Comparison of ENCODE assay signal across 21 mouse cellular contexts in the genomic region with DNA sequence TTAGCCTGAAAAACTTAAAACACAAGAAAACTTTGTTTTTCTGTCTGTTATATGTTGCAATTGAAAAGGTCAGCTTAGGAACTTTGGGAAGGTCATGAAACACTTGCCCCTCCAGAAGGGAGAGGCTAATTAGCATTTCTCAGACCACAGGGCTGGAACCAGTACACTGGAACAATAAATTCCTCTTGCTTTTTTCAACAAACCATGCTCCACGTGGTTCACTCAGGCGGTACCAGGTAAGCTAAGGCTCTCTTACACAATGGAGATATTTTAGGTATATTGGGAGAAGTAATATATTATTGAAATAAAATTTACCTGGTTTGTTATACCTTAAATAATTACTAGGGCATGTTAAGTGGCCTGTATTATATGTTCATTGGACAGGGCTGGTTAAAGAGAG.
DNase-seq lines count a peak whose midpoint lies in the region; ATAC-seq lines count a peak whose summit lies in the region.
"Had no signal": no experiment of that assay in that cellular context is flagged by ENCODE, and none has a peak within 500 bp of the region (broad histone marks: within the 10 kb centered on the region; RNA-seq: fewer than 3 reads in every experiment).

No protein-coding gene starts in this region.

- H3K4me3 ChIP-seq in kidney, embryonic 16.5 days (ENCODE audit: low read length): no peak overlapping the region
- H3K4me3 ChIP-seq: embryonic facial prominence, embryonic 10.5 days; embryonic facial prominence, embryonic 12.5 days; forebrain, embryonic 13.5 days; forebrain, embryonic 15.5 days had no signal

- DNase-seq in kidney, adult 9 months: peak; percentile 2
- no peak for DNase-seq in kidney, postnatal 14 days
- DNase-seq in kidney, postnatal 25 days: no peak
- DNase-seq in spleen, adult 18-20 months: no peak
- DNase-seq: adrenal gland, adult 8-10 months; adrenal gland, postnatal 14 days; adrenal gland, postnatal 36 days; cerebellum, adult 11-12 months; cerebellum, adult 2 months; cerebellum, adult 9-10 months; cerebellum, postnatal 10 days; cerebellum, postnatal 25 days; forebrain, postnatal 0 days had no signal

- WGBS in kidney, embryonic 16.5 days: 58% methylated on average over 2 of the region's 2 CpGs

- H3K9ac ChIP-seq in kidney, embryonic 16.5 days (replicated peaks; ENCODE audit: low read length): no peak overlapping the region
- H3K9ac ChIP-seq: embryonic facial prominence, embryonic 12.5 days; forebrain, embryonic 13.5 days; forebrain, embryonic 15.5 days; forebrain, postnatal 0 days had no signal

- H3K36me3 ChIP-seq in kidney, embryonic 16.5 days (ENCODE audit: insufficient read depth, low read length): no peaks in the 10 kb centered on the region
- H3K36me3 ChIP-seq: embryonic facial prominence, embryonic 10.5 days; embryonic facial prominence, embryonic 12.5 days; forebrain, embryonic 15.5 days; G1E had no signal

- H3K4me2 ChIP-seq in kidney, embryonic 16.5 days (replicated peaks; ENCODE audit: low read depth, low read length): no peak overlapping the region
- H3K4me2 ChIP-seq: embryonic facial prominence, embryonic 12.5 days; forebrain, embryonic 13.5 days; forebrain, embryonic 15.5 days had no signal

- no peaks in the 10 kb centered on the region for H3K27me3 ChIP-seq in kidney, embryonic 16.5 days (ENCODE audit: insufficient read depth, low read length)
- H3K27me3 ChIP-seq: embryonic facial prominence, embryonic 12.5 days; forebrain, embryonic 13.5 days; forebrain, embryonic 15.5 days; Patski had no signal

- H3K27ac ChIP-seq in kidney, embryonic 16.5 days (ENCODE audit: low read length): no peak overlapping the region
- H3K27ac ChIP-seq: embryonic facial prominence, embryonic 10.5 days; embryonic facial prominence, embryonic 12.5 days; forebrain, embryonic 13.5 days; forebrain, embryonic 15.5 days had no signal

- H3K9me3 ChIP-seq in kidney, embryonic 16.5 days (ENCODE audit: low read length): no peaks in the 10 kb centered on the region
- H3K9me3 ChIP-seq: embryonic facial prominence, embryonic 10.5 days; embryonic facial prominence, embryonic 12.5 days; forebrain, embryonic 13.5 days; forebrain, embryonic 15.5 days; G1E had no signal

- peak; percentile 71; the same call in 1 of the 2 replicates for ATAC-seq in kidney, embryonic 16.5 days (ENCODE audit: low FRiP score, low TSS enrichment)
- ATAC-seq: activated CD4-positive, CD25-positive, alpha-beta regulatory T cell, adult 4 months; forebrain, embryonic 13.5 days; forebrain, embryonic 15.5 days; forebrain, postnatal 0 days; Patski had no signal

- H3K4me1 ChIP-seq in kidney, embryonic 16.5 days (ENCODE audit: insufficient read depth, low read length): no peaks in the 10 kb centered on the region
- H3K4me1 ChIP-seq: embryonic facial prominence, embryonic 10.5 days; embryonic facial prominence, embryonic 12.5 days; forebrain, embryonic 13.5 days; forebrain, embryonic 15.5 days had no signal
